Mouse (Mus musculus): Measurements from ENCODE around the gene Galnt7.

GRCm38 (mm10) chr8:57530238-57530637 lies 122.6 kb downstream of the Galnt7 start:
- TF ChIP-seq MAFK (IDR thresholded peaks at IDR 0.05; ENCODE audit: insufficient read depth, low read depth, low read length) (no peak), ZC3H11A (IDR thresholded peaks at IDR 0.05; ENCODE audit: borderline replicate concordance, low read depth, low read length) (no peak)

All from ES-E14 (cell line).